Mouse (Mus musculus) kidney, adult 18-20 months (tissue): ENCODE measurements at regions not wholly inside any gene's neighbourhood (a gene's known extent, or its start where the extent isn't known, plus 50 kb on each side); places are given as distances from the start of the nearest gene placed in this dataset.
"Not testable (repeated sequence)": the region's sequence is repeated elsewhere in the genome, so short reads cannot be mapped to it uniquely, and the experiment has no call there.

Experiments
- DNase-seq: peaks from one replicate; pipeline ENCODE4 v3.0.0; 2021

DNA sequence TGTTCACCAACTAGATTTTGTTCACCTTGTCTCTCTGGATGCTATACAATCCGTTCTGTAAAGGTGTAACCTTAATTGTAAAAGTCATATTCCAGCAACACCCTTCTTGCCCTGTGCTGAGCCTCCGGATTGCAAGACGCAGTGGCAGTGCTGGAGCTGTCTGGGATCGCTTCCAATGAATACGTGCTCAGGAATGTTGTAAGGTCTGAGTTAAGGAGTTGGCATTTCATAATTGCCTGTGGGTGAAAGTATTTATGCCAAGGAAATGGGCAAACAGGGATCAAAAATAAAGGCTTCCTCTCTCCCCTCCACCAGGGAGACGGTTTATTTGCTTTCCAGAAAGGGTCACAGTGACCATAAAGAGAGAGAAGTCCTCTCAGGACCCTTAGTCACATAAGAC is 93.3 kb downstream of the Apob start:
- no peak for DNase-seq

DNA sequence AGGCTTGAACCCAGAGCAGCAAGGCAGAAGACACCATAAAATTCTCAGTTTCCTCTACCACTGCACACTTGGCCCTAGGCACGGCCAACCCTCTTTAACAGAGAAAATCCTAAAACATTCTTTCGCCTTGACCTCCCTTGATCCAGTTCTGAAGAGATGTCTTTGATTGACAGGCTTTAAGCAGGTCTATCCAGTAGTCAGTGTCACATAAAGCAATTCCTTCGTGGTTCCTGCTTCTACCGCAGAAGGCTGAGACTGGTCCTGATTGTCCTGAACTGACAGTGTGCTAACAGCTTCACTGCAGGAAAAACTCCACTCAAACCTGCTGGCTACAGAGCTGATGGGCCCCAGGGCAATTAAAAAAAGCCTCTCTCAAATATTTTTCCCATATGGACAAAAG is 93.8 kb downstream of the Apob start:
- DNase-seq, result no peak

DNA sequence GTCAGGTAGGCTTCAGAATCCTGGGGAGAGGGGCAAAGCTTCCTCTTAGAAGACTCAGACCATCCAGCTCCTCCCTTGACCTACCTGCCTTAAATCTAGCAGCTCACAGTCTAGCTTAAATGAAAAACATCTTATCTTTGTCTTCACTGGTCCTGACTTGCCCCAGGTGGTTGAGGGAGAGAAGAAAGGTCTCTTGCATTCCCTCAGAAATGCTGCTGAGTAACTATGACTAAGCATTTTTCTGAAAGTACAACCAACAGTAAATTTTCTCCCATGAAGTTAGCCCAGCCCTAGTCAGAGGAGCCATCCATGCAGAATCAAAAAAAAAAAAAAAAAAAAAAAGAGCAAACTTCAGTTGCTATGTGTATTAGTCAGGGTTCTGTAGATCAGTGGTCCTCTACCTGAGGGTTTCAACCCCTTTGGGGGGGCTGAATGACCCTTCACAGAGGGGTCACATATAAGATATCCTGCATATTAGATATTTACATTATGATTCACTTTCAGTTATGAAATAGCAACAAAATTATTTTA is 98.6 kb downstream of the Apob start:
- no peak for DNase-seq

DNA sequence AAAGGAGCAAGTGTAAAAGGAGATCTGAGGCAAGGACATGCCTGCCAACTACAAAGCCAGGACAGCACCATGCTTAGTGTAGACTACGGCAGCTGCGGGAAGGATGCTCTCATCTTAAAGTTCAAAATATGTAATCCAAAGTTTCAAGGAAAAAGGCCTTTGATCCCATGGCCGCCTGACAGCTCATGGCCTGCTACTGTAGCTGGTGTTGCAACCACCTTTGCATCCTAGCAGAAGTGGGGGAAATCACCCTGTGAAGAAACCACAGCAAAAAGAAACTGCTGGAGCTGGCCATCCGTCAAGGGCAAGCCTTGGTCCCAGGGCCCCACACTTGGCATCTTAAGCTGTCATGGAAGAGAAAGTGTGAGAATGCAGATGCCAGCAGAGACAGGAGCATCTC is 99.9 kb downstream of the Apob start:
- DNase-seq, result no peak

DNA sequence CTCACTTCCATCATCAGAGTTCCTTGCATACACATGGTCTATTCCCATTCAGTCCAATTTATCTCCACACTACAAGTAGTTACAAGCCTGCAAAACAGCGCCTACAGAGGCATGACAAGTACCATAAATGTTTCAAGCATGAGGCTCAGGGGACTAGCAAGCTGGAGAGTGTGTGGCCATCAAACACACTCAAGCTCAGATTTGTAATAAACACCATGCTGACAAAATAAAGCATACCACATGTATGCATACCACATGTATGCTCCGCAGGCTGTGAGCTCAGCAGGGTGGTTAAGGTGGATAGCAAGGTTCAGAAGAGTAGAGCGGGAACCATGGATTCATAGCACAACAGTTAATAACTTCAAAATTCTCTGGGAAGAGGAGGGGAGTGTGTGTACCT is 100.6 kb downstream of the Apob start:
- DNase-seq, result no peak

DNA sequence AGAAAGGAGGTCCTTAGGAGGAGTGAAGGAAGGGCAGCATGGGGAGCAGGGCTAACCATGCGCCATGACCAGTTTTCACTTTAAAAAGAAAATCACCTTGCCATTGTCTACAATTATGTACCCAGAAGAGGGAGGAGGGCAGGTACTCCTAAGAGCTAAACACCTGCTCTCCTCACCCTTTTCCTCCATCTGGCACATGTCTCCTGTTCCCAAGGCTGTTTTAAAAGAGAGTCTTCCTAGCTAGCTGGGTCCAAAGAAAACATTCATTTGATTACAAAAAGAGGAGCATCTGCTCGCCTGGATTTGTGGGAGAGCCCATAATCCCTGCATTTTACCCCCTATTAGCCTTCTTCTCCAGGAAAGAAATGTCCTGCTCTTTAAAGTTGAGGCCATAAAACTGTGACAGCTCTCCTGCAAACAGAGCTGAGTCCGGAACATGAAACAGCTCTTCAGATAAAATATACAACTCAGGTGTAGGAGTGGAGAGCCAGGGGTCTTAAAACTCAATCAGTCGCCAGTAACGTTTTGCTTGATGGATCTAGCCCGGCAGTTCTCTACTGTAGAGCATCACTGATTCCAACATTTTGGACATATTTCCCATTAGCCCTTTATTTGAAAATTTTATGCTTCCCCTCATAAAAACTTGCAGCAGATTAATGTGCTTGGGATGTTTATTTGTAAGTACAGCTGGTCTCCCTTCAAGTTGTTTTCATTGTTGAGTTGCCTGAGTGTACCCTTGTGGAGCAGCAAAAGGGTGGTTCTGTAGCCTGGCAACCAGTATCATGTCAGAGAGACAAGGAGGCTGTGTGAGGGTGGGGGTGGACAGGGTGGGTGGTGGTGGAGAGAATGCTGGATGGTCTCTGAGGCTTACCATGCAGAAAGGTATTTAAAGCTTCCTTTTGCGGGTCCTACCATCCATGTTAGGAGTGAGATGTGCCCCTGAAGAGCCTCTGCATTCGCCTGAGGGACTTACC is 105.5 kb downstream of the Apob start:
- DNase-seq, result no peak

DNA sequence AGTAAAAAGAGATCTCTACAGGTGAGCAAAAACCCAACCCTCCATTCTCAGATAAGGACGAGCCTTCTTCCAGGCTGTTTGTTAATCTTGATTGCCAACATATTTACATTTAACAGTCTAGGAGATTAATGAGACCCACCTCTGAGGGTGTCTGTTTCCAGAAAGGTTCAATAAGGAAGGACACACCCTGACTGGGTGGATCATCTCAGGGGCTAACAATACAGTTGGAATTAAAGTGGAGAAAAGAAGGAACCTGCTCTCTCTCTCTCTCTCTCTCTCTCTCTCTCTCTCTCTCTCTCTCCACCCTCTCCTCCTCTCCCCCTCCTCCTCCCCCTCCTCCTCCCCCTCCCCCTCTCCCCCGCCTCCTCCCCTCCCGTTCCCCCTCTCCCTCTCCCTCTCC is 110.5 kb downstream of the Apob start:
- no peak for DNase-seq

DNA sequence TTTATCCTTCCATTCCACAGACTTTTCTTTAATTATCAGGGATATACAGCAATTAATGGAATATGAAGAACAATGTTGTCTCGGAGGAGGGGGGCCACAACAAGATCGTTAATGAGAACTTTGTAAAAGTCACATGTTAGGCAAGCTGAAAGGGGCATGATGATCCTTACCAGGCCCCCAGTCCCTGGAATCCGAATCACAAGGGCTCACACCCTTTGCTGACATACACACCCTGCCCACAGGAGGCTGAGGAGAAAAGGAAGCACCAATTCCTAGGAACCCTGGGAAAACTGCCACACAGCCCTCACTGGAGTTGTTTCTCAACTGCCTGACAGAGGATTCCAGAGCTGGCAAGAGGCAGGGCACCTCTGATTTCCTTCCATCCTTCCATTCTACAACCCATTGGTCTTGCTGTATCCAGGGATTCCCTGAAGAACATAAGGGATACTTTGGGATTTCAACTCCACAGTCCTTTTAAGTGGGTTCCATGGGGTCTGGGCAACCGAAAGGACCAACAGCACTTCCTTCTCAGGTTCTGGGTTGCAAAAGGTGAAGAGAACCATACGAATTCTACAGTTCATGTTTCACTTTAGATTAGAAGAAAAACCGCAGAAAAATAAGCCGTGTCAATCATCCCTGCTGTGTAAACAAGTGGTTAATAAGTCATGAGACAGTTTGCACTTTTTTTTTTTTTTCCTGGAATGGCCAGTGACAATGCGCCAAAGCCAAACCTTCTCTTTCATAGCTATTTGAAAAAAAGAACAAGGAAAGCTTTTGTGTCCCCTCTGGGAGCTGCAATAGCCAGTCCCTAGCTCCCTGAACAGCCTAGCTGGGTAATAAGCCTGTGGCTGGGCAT is 112.2 kb downstream of the Apob start:
- no peak for DNase-seq

DNA sequence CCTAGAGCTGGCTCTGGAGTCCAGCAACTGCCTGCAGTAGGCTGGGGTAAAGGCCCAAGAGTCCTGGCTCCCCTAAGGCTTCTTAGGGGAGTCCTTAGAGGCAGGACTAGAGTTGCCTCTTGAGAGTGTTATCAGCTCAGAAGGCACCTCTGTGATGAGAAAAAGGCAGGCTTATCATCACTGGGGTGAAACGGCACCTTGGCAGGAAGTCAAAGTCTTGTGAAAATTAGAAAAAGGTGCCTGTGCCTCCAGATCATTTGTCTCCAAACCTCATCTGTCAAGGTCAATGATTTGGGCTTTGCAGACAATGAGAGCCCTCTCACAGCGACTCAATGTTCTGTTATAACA is 112.8 kb downstream of the Apob start:
- DNase-seq, result no peak

DNA sequence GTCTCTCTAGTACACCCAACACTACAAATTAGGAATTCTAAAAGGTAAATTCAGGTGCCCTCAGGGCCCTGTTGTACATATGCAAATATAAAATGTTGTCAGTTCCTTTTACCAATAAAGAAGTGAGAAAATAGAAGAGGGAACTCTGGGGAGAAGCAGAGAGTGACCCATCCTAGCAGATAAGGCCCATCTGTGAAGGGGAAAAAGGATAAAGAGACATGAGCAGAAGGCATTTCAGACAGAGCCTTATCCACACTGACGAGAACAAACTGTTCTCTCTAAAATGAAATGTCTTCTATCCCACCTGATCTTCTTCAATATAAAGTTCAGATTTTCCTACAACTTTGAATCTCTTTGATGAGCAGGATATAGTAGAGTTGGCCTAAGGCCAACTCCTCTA is 114.5 kb upstream of the Ldah start:
- no peak for DNase-seq

DNA sequence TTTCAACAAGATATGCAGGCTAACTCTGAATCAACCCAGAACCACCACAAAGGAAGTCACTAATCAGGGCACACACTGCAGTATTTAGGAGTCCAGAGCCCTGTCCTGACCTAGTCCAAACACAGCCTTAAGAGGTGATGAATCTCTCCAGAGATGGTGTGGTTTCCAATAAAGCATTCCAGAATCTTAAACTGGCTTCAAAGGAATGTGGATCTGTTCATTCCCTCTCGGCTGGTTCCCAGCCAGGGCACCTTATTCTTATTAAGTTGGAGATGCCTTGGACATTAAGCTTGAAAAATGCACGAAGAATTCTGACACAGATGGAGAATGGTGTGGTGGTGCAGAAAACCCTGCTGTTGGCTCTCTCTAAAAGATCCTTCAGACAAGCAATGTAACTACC is 112.0 kb upstream of the Ldah start:
- DNase-seq, result no peak

DNA sequence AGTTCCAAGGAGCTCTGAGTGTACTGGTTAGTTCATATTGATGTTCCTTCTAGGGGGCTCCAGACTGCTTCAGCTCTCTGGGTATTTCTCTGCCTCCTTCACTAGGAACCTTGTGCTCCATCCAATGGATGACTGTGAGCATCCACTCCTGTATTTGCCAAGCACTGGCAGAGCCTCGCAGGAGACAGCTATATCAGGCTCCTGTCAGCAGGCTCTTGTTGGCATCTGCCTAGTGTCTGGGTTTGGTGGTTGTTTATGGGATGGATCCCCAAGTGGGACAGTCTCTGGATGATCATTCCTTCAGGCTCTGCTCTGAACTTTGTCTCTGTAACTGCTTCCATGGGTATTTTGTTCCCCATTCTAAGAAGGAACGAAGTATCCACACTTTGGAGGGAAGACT is 109.5 kb upstream of the Ldah start:
- DNase-seq, result not testable (repeated sequence)

DNA sequence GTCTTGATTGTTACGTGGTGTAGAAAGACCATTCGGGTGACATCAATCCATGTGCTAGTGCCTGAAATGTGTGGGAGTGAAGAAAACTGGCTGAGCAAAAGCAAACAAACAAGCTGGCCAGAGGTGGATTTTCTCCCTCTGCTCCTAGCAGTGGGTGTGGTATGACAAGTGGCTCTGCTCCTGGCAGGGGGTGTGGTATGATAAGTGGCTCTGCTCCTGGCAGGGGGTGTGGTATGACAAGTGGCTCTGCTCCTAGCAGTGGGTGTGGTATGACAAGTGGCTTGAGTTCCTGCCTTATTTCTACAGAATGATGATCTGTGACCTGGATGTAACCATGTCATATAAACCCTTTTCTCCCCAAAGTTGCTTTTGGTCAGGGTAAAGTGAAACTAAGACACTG is 108.8 kb upstream of the Ldah start:
- DNase-seq, result no peak

DNA sequence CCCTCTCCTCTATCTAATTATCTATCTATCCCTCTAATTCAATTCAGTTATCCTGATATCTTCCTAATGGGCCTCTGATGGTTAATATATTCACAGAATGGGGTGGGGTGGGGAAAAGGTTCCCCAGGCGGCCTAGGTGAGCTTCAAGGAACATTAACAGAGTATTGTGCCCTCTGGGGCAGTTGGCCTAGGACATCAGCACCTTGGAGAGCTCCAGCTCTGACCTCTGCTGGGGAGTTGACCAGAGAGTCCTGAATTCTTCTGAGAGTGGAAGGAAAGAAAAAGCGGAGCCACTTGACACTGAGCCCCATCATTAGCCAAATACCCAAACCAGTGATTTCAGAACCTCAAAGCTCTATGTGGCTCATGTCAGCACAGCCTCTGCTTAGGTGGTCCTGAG is 108.1 kb upstream of the Ldah start:
- peak; percentile 15 for DNase-seq

DNA sequence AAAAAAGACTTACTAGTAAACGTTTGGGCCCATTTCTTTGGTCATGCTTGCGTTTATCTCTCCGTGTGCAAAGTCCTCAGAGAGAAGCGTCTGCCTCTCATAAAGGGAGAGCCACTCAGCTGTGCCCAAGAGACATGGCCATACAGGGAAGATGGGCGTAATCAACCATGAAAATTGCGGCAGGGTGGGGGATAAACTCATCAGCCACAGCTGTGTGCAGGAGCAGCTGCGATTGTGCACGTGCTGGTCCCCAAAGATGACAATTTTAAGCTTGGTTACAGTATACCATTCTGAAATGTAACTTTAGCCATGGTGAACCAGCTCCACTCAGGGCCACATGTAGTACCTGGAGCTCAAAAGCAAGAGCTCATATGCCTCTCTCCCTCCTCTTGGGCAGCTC is 106.1 kb upstream of the Ldah start:
- no peak for DNase-seq

DNA sequence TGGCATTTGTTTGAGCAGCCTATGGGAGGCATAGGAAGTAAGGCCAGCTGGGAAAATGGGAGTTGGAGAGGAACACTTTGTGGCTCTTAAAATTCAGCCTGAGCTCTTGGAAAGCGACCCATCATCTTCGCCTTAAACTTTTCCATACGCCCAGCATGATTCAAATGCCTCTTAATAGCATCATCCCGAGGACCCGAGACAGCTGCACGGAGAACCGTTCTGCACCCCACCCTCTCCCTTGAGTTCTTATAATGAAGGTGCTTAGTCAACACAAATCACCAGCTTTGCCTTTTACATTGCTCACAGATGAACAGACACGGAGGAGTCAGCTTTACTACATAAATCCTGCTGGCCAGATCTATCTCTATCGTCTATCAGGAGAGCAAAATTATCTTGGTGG is 104.6 kb upstream of the Ldah start:
- no peak for DNase-seq

DNA sequence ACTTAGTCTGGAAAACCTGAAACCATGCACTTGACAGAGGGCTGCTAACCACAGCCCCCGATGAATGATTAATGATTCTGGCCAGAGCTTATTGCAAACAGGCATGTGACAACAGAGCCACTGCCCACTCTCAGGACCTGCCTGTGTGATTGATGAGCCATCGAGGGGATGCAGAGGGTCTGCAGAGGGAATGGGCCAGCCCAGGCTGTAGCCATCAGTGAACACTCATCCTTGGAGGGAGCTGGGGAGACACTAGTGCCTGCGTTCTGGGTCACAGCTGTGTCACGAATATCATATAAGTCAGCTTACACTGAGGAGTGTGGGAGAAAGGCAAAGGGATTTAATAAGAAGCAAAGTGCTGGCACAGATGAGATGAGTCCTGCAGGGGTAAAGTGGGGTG is 100.8 kb upstream of the Ldah start:
- DNase-seq, result no peak

DNA sequence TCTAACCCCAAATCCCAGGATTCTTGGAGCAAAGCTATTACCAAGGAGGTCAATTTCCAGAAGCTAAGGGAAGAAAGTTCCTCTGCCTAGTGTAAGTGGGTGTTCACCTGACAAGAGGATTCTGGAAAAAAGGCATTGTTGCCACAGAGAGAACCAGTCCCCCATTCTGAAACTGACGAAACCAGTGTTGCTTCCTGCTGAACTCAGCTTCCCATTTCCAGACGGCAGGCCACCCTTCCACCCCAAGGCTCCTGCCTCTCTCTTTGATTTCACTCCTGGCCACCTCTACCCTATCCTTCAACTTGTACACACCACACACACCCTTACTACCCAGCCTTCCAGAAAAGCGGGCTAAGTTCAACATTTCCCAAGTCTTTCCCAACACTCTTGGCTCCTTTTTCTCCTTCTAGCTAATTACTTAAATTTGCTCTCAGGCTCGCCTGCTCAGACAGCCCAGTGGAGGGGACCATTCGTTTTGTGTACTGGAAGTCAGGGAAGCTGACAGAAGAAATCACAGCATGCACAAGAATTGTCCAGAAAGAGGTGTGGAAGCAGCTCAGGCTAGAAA is 98.6 kb upstream of the Ldah start:
- no peak for DNase-seq

DNA sequence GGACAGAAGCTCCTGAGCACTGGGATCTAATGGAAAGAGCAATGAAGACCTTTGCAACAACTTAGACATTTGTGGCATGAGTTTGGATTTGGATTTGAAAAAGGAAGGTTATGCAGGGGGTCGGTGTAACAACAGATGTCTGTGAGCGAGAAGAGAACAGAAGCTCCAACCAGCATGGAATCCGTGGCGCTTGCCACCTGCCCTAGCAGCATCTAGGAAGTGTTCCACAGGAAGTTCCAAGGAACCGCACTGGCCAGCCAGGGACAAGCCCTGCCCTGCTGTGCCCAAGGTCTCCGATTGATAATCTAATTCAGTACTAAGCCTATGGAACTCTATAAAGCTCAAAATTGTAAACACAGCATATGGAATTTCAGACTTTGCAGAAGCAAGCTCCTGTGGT is 98.0 kb upstream of the Ldah start:
- DNase-seq, result no peak

DNA sequence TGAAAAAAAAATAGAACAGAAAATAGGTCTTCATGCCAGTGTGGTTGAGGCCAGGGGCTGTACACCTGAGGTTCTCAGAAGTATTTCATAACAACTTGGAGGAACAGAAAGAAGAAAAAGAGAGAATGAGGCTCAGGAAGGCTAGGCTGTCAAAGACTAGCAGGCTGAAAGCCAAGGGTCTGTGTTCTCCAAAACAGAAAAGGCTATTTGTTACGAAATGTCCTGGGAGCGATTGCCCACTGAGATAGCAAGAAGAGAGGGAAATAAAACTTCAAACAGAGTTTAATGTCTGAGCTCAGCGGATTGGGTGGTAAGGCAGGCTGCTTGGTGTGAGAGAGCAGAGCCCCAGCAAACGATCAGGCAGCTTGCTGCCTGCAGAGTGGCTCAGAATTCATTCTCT is 97.6 kb upstream of the Ldah start:
- no peak for DNase-seq

DNA sequence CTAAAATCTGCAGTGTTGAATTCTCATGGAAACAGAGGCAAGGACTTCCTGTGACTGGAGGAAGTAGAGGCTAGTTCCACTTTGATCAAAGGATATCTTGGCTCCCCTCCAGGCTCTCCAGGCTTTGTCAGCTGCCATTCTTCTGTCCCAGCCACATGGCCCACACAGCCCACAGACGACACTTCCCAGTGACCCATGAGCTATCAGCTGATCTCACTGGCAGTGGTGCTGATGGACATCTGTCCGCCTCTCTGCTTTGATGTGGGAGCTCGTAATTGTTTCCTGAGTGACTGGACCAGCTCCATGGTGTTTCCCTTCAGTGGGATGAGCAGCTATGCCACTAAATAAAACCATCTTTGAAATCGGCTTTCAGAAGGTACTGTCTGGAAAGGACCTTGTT is 96.4 kb upstream of the Ldah start:
- no peak for DNase-seq

DNA sequence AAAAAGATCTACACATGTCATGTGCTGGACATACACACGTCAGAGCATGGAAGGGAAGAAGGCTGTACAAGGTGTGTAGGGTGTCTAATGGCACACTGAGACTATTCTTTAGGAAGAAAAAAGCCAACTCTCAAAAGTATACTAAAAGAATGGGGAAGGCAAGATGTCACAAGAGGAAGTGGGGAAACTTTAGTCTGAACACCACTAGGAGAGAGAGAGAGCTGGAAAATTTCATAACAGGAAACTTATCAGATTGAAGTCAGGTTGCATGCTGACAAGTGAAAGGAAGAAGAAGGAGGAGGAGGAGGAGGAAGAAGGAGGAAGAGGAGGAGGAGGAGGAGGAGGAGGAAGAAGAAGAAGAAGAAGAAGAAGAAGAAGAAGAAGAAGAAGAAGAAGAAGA is 52.3 kb upstream of the Ldah start:
- DNase-seq, result no peak
